Mouse (Mus musculus) limb, embryonic 11.5 days (tissue): ENCODE measurements around the gene Arhgap21. TPM values are rescaled to one million over a fixed set of nuclear protein-coding genes. Genes with fewer than 3 reads are reported as not detected.
A peak's percentile ranks its signal among the peaks of the same experiment; 100 is the strongest.
"Not testable (repeated sequence)": the region's sequence is repeated elsewhere in the genome, so short reads cannot be mapped to it uniquely, and the experiment has no call there.

ENCODE experiments used
- ATAC-seq: fragments of 200-750 bp; cut with Nextera tagmentation; 2 replicates; pipeline ENCODE4 v1.8.0; 2017; ENCODE audit warnings: low read depth; ENCODE audit not compliant: insufficient number of reproducible peaks, low FRiP score, low TSS enrichment
- DNase-seq: peaks from one replicate; pipeline ENCODE4 v3.0.0-alpha.2; 2015; ENCODE audit warnings: low spot score
- H3K27ac ChIP-seq: fragments of 300-500 bp; sonication (generic); replicated peaks from 2 replicates; pipeline ENCODE4 v1.5.1; 2014; ENCODE audit warnings: low read depth, mild to moderate bottlenecking, low read length
- H3K27me3 ChIP-seq: fragments of 300-500 bp; sonication (generic); 2 replicates; pipeline ENCODE4 v1.6.1; 2014; ENCODE audit warnings: mild to moderate bottlenecking, low read length, mixed read lengths; ENCODE audit not compliant: control insufficient read depth, insufficient read depth
- H3K36me3 ChIP-seq: fragments of 300-500 bp; sonication (generic); 2 replicates; pipeline ENCODE4 v1.6.1; 2014; ENCODE audit warnings: mild to moderate bottlenecking, low read length, moderate library complexity, mixed read lengths; ENCODE audit not compliant: control insufficient read depth, insufficient read depth
- H3K4me1 ChIP-seq: fragments of 300-500 bp; sonication (generic); 2 replicates; pipeline ENCODE4 v1.6.1; 2014; ENCODE audit warnings: low read length, mixed read lengths; ENCODE audit not compliant: control insufficient read depth, insufficient read depth
- H3K4me2 ChIP-seq: fragments of 300-500 bp; sonication (generic); 2 replicates; pipeline ENCODE4 v1.6.1; 2014; ENCODE audit warnings: low read depth, mild to moderate bottlenecking, moderate library complexity; ENCODE audit not compliant: severe bottlenecking
- H3K4me3 ChIP-seq: fragments of 300-500 bp; sonication (generic); 2 replicates; pipeline ENCODE4 v1.5.1; 2014; ENCODE audit warnings: low read depth, low read length
- H3K9ac ChIP-seq: fragments of 300-500 bp; sonication (generic); 2 replicates; pipeline ENCODE4 v1.6.1; 2014; ENCODE audit warnings: mild to moderate bottlenecking, low read length
- H3K9me3 ChIP-seq: fragments of 300-500 bp; sonication (generic); 2 replicates; pipeline ENCODE4 v1.6.1; 2016; ENCODE audit warnings: low read length; ENCODE audit not compliant: control insufficient read depth
- WGBS: fragments of 180-500 bp; shearing (Covaris S2); extraction: QIAGEN DNeasy Blood & Tissue Kit; methylation state at CpG from one replicate; pipeline ENCODE4 v1.1.7; 2014; 5-methylcytosine and 5-hydroxymethylcytosine counted together
- polyA plus RNA-seq: library from polyadenylated mRNA; unstranded; fragments of >200 nt; fragmentation: Nextera tagmentation; extraction: Ambion mirVana; gene quantifications from 2 replicates; pipeline ENCODE4 v1.2.1, GENCODE M21; 2014

Gene Arhgap21
- polyA plus RNA-seq, 1 experiment from 2014 or later, result 16.9 TPM

DNA sequence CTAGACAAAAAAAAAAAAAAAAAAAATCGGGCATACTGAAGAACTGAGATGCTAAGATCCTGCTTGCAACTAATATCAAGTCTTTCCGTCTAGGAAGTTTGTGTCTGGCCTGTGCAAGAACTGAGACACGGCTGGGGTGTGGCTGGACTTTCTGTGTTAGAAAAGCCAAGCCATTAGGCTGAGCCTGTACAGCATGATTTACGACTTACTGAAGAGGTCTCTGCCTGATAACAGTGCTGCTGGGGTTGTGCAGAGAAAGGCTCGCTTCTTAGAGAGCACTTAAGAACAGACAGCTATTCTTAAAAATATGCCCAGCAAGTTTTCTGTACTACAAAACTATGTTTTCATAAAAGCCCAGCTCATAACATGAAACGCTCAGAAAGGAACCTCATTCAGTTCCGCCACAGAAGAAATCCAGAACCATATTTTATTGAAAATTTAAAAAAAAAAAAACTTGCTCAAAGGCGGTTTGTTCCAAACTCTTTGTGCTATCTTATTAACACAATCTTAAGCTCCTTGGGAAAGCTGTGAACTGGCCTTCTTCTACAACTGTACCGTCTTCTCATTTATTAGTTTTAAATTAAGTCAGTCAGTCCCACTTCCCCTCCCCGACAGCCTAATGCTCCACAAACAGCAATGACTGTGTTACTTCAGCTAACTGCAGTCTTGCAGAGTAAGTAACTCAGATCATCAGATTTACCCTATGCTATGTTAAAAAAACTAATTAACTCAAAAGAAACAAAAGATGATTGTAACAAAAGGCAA lies 26.1 kb downstream of the Arhgap21 start:
- Histone ChIP-seq H3K27ac (no peak overlapping the region), H3K4me2 (no peak overlapping the region), H3K27me3 (no peaks in the 10 kb centered on the region), H3K9ac (no peak overlapping the region), H3K4me3 (no peak overlapping the region), H3K4me1 (peaks cover 16% of the 10 kb centered on the region), H3K36me3 (no peaks in the 10 kb centered on the region), H3K9me3 (no peaks in the 10 kb centered on the region)
- 23% methylated on average over 10 of the region's 10 CpGs for WGBS
- DNase-seq, result peak; percentile 38
- no peak for ATAC-seq

- peaks cover 16% of the 10 kb centered on the region for H3K4me1 ChIP-seq
- H3K36me3 ChIP-seq, result no peaks in the 10 kb centered on the region
- no peak overlapping the region for H3K27ac ChIP-seq
- no peaks in the 10 kb centered on the region for H3K27me3 ChIP-seq
- DNase-seq, result peak; percentile 43
- no peak overlapping the region for H3K9ac ChIP-seq
- H3K9me3 ChIP-seq, result no peaks in the 10 kb centered on the region
- no peak overlapping the region for H3K4me2 ChIP-seq
- ATAC-seq, result no peak; the same call in 1 of the 2 replicates
- H3K4me3 ChIP-seq, result no peak overlapping the region
Observed at GRCm38 (mm10) chr2:20941105-20941504, 27.6 kb downstream of the Arhgap21 start.

DNA sequence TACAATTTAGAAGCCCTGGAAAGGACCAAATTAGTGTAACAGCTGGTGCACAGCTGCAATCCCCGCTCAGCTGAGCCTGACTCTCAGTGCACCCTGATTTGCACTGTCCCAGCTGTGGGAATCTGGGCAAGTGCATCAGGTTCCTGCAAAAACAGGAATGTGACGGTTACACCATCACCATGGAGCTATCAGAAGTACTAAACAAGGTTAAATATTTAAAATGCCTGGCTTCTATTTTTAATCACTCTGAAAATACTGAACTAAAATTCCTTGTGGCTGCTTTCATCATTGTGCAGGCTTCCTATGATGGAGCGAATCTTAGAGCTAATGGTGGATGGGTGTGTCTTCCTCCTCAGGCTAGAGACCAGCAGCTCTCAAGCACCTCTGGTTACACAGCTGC lies 29.3 kb downstream of the Arhgap21 start:
- no peaks in the 10 kb centered on the region for H3K27me3 ChIP-seq
- ATAC-seq (no peak), DNase-seq (peak; percentile 18)
- H3K4me1 ChIP-seq, result peaks cover 16% of the 10 kb centered on the region
- no peak overlapping the region for H3K4me3 ChIP-seq
- H3K27ac ChIP-seq, result no peak overlapping the region
- no peaks in the 10 kb centered on the region for H3K36me3 ChIP-seq
- H3K9ac ChIP-seq, result no peak overlapping the region
- 77% methylated on average over 3 of the region's 3 CpGs for WGBS
- no peaks in the 10 kb centered on the region for H3K9me3 ChIP-seq
- H3K4me2 ChIP-seq, result no peak overlapping the region

GRCm38 (mm10) chr2:20936609-20937221 lies 32.0 kb downstream of the Arhgap21 start:
- H3K4me2 ChIP-seq, result no peak overlapping the region
- DNase-seq (peak; percentile 23), ATAC-seq (0 out of 2 replicates have a peak, but pooled peaks have one; percentile 10)
- H3K4me1 ChIP-seq, result peaks cover 2% of the 10 kb centered on the region; the same call in 1 of the 2 replicates
- no peaks in the 10 kb centered on the region for H3K27me3 ChIP-seq
- no peaks in the 10 kb centered on the region for H3K9me3 ChIP-seq
- no peak overlapping the region for H3K9ac ChIP-seq
- no peaks in the 10 kb centered on the region for H3K36me3 ChIP-seq
- H3K4me3 ChIP-seq, result no peak overlapping the region
- no peak overlapping the region for H3K27ac ChIP-seq
- 35% methylated on average over 4 of the region's 4 CpGs for WGBS

DNA sequence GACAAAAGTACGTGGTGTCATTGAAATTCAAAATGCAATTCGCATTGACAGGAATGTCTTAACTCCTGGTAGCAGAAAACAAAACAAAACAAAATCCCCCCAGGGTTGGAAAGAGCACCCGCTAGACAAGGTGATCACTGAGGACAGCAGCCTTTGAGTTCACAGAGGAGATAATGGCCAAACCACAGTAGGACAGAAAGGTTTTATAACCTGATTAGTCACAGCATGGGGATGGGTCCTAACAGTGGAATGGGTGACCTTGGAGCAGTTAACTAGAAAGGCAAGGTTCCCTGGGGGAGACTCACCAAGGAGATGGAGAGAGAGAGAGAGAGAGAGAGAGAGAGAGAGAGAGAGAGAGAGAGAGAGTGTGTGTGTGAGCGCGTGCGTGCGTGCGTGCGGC lies 34.3 kb downstream of the Arhgap21 start:
- 75% methylated on average over 9 of the region's 9 CpGs for WGBS
- Histone ChIP-seq H3K4me1 (no peaks in the 10 kb centered on the region; the same call in 1 of the 2 replicates), H3K9me3 (no peaks in the 10 kb centered on the region), H3K27ac (no peak overlapping the region), H3K36me3 (no peaks in the 10 kb centered on the region), H3K9ac (no peak overlapping the region), H3K27me3 (no peaks in the 10 kb centered on the region), H3K4me2 (no peak overlapping the region), H3K4me3 (no peak overlapping the region)
- DNase-seq, result peak; percentile 13
- no peak for ATAC-seq

DNA sequence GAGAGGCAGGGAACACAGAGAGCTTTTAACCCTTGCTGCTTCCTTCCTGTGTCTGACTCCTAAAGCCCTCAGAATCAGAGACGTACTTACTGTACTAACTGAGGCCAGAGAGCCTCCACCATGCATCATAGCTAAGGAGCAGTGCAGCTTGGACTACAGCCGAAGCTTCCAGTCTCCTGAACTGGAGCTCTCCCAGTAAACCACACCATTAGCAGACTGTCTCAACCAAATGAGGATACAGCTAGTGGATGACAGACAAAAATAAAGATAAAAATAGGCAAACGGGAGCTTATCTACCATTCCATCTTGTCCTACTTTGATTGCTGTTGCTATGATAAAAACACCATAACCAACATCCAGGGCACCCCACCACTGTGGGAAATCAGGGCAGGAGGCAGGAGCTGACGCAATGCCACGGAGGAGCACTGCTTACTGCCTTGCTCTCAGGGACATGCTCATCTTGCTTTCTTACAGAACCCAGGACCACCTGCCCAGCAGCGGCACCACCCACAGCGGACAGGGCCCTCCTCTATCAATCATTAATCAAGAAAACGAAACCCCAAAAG lies 35.9 kb downstream of the Arhgap21 start:
- no peak overlapping the region for H3K4me2 ChIP-seq

GRCm38 (mm10) chr2:20931761-20932160 lies 36.9 kb downstream of the Arhgap21 start:
- WGBS, result 93% methylated on average over 3 of the region's 4 CpGs
- H3K36me3 ChIP-seq, H3K4me1 ChIP-seq, H3K27ac ChIP-seq, ATAC-seq, H3K4me3 ChIP-seq, H3K4me2 ChIP-seq, H3K9ac ChIP-seq, DNase-seq, H3K9me3 ChIP-seq, H3K27me3 ChIP-seq: not testable (repeated sequence)

More for the DNA sequence above, 35.9 kb downstream of the Arhgap21 start:
- H3K4me3 ChIP-seq, result no peak overlapping the region
- peak; percentile 16 for DNase-seq
- H3K36me3 ChIP-seq, result no peaks in the 10 kb centered on the region
- H3K9ac ChIP-seq, result no peak overlapping the region
- H3K27ac ChIP-seq, result no peak overlapping the region
- no peaks in the 10 kb centered on the region for H3K27me3 ChIP-seq
- no peaks in the 10 kb centered on the region for H3K9me3 ChIP-seq
- no peak for ATAC-seq
- 88% methylated on average over 8 of the region's 8 CpGs for WGBS
- no peaks in the 10 kb centered on the region; the same call in 1 of the 2 replicates for H3K4me1 ChIP-seq

- Histone ChIP-seq H3K4me2 (no peak overlapping the region), H3K27me3 (no peaks in the 10 kb centered on the region), H3K27ac (no peak overlapping the region), H3K36me3 (no peaks in the 10 kb centered on the region), H3K9me3 (no peaks in the 10 kb centered on the region), H3K4me1 (no peaks in the 10 kb centered on the region), H3K9ac (no peak overlapping the region), H3K4me3 (no peak overlapping the region)
- ATAC-seq (no peak), DNase-seq (no peak)
Observed at GRCm38 (mm10) chr2:20928454-20928853, 40.2 kb downstream of the Arhgap21 start.
